Mouse (Mus musculus) MN1 (cell line): ENCODE results near the gene Gm7978.
"Not testable (repeated sequence)": the region's sequence is repeated elsewhere in the genome, so short reads cannot be mapped to it uniquely, and the experiment has no call there.

Source experiments
- DNase-seq: peaks from one replicate; pipeline ENCODE4 v3.0.0-alpha.2; 2016; ENCODE audit warnings: low spot score

Gene Gm7978

DNA sequence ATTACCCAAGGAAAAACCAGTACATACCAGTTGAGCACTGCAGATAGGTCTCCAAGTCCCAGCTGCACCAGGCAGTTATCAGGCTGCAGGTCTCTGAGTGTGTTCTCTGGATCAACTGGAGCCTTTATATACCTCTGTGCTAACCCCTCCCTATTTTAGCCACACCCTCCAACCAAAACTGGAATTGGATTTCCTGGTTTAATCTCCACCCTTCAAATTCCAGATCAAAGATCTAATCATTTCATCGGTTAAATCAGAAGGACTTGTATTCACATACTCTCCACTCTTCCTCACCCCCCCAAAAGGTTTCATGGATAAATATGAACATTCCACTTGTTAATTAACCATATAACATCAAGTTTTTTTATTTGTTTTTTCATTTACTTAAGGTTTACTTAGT is at the start of gene Gm7978:
Gene Gm7978 (minus strand): TSS at position 101 of the 400 bp plus-strand sequence.
- not testable (repeated sequence) for DNase-seq

DNA sequence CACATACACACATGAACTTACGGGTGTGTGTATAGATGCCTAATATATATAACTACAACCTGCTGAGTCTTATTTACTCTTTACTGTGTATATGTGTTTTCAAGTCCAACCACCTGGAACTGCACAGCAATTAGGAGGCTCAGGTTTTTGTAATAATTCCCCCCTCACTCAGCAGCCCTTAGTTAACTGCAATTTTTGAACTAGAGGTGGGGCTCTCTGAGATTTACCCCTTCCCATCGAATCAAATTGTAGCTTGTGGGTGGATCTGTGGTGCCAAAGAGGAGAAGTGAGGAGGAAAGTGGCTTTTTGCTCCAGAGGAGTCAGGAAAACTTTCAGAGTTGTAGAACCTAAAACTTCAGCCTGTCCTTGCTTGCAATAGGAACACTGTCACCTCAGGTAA is 39.7 kb upstream of the Gm7978 start, which contains the start of gene E330014E10Rik:
Gene E330014E10Rik (plus strand): TSS at position 301 of the 400 bp plus-strand sequence.
- DNase-seq: not testable (repeated sequence)

DNA sequence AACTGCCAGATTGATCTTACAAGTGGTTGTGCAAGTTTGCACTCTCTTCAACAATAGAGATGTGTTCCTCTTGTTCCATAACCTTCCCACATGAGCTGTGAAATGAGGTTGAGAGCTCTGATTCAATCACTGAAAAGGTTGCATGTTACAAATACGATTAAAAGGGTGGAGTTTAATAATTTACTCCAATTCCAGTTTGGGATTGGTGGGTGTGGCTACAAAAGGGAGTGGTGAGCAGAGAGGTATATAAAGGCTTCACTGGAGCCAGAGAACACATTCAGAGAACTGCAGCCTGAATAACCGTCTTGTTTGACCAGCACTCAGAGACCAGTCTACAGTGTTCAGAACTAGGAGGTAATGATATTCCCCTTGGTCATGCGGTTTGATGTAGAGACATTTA is 5.7 kb upstream of the Gm7978 start, which contains the start of gene Gm7982:
Gene Gm7982 (plus strand): TSS at position 301 of the 400 bp plus-strand sequence.
- DNase-seq: not testable (repeated sequence)
